Mouse (Mus musculus) kidney, adult 2 months (tissue): Measurements from ENCODE around the gene Bcl7b.

Experiments
- CTCF ChIP-seq: fragments of 200-500 bp; conservative IDR thresholded peaks from 2 replicates; pipeline ENCODE4 v1.5.1; 2011; ENCODE audit warnings: low read depth, mild to moderate bottlenecking, control low read depth, low read length, moderate library complexity, mixed read lengths; ENCODE audit not compliant: insufficient read depth, insufficient read length
- POLR2A ChIP-seq: fragments of 200-500 bp; IDR thresholded peaks from one replicate; pipeline ENCODE4 v1.6.1; 2011; ENCODE audit warnings: low read depth, low read length, control low read depth

DNA sequence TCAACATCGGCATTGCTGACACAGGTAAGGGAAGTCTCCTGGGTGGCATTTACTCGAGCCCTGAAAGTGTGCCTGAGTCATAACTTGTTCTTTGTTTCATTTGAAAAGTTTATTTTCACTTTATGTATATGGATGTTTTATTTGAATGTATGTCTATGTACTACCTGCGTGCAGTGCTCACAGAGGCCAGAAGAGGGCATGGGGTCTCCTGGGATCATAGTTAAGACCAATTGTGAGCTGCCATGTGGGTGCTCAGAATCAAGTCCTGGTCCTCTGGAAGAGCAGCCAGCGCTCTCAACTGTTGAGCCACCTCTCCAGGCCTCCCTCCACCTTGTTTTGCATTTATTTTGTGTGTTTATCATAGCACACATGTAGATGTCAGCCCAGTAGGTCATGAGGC lies 11.6 kb upstream of the Bcl7b start:
- TF ChIP-seq POLR2A: no peak
- TF ChIP-seq CTCF: no peak
